Mouse (Mus musculus): ENCODE data around the gene Gm49361. TPM values are rescaled to one million over a fixed set of nuclear protein-coding genes. Genes with fewer than 3 reads are reported as not detected.

The Gm49361 gene
- polyA plus RNA-seq, 1 experiment, result not detected

- DNase-seq (ENCODE audit: low read depth), result no peak
These were observed 124.2 kb downstream of the Gm49361 start for GRCm38 (mm10) chr14:57621699-57622098.

DNA sequence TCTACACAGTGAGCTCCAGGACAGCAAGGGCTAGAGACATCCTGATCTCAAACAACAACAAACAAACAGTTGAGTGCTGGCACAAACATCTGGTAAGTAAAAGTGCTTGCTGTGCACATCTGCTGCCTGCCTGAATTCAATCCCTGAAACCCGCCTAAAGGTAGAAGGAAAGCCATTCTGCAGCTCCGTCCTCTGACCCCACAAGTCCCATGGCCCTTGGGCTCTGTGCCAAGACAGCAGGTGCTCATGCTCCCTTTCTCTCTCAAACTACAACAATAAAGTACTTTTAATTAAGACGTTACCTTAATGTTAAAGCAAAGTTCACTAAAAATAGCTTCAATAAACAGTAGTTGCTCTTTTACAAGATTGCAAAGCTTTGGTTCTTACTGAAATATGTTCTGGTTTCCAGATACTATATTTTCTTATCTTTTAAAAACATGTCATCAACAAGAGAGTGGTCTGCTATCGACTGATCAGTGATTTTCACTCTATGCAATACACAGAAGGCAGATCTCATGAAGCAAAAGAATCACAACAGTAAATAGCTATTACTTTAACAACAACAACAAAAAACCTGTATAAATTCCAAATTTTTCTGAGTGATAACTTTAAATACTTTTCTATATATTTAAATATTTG, 125.2 kb downstream of the Gm49361 start:
- no peak for DNase-seq (ENCODE audit: low read depth)

DNA sequence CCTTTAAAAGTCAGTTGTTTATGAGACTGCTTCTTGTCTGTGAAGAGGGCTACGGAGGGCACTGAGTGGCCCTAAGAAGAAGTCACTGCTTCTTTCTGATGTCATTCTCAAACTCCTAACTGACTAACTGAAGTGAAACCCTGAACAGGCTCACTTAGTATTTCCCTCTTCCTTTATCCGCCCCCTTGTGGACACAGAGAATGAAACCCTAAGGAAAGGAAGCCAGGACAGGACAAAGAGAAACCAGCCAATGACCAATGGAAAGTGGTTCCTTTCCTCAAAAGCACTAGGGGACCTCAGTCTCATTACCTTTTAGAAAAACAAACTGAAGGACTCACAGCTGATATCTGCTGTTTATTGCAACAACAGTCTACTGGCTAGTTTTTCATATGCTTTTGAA, 126.4 kb downstream of the Gm49361 start:
- no peak for DNase-seq (ENCODE audit: low read depth)

DNA sequence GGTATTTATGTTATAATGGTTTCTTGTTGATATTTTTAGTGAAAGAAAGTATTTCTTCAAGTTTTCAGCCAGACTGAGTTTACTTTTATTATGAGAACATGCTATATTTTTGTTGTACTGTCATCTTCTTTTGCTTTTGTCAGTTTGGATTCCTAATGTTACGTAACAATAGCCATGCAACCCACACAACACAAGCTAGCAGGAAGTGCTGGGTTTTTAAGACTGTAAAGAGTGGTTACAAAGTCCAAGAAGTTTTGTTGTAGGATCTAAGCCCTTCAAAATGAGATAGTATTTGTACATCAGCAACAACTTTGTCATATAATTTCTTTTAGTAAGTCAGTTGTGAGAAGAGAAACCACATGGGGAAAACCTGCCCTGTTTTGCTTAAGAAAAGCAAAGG, 128.2 kb downstream of the Gm49361 start:
- no peak for DNase-seq (ENCODE audit: low read depth)

- DNase-seq (ENCODE audit: low read depth), result no peak
These were observed 129.5 kb downstream of the Gm49361 start for GRCm38 (mm10) chr14:57616339-57616965.

DNA sequence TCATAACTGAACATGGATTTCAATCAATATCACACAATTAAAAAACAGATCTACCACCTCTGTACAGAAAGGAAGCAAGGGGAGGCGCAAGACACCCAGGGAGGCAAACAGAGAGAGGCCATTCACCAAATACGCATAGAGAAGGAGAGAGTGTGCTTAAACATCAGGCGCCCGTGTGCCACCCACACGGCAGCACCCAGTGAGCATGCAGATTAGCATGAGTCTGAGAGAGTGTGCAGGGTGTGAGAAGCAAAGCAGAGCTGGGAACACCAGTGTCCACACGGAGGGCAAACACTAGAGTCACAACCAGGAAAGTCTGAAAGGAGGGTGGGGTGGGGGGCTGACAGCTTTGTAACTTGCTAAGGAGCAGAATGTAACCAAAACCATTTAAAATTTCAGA, 130.1 kb downstream of the Gm49361 start:
- no peak for DNase-seq (ENCODE audit: low read depth)

DNA sequence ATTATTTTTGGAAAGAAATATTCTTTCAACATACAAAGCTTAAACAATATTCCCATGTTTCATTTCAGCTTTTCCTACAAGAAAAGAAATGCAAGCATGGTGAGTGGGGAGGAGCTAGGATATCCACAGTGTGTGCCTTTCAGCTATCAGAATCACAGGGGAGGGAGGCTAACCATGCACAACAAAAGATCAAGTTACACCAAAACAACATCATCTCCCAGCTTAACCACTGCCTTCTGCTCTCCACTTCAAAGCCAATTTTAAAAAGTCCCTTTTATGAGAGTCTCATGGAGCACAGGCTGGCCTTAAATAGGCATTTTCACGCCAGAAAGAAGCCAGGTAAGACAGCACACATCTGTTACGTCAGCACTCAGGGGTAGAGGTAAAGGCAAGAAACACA, 134.9 kb downstream of the Gm49361 start:
- DNase-seq (ENCODE audit: low read depth), result no peak

GRCm38 (mm10) chr14:57609816-57610329, 136.0 kb downstream of the Gm49361 start:
- DNase-seq (ENCODE audit: low read depth), result no peak

DNA sequence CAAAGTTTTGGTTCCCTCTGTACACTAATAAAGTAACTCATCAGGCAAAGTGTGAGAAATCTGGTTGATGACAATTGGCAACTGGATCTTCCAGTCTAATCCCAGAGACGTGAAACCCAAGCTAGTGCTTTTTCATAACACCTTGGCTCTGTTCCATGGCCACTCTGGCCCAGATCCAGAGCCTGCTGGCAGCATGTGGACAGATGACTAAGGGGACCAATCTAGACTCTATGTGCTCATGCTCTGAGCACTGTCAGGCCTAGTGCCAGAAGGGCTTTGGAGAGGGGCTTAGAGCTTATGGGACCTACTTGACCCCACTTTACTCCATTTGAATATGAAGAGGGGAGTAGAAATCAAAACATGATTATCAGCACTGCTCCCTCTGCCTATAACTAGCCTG, 138.4 kb downstream of the Gm49361 start:
- peak; percentile 70 for DNase-seq (ENCODE audit: low read depth)

- DNase-seq (ENCODE audit: low read depth), result no peak
These were observed 139.1 kb downstream of the Gm49361 start for GRCm38 (mm10) chr14:57606663-57607365.

DNA sequence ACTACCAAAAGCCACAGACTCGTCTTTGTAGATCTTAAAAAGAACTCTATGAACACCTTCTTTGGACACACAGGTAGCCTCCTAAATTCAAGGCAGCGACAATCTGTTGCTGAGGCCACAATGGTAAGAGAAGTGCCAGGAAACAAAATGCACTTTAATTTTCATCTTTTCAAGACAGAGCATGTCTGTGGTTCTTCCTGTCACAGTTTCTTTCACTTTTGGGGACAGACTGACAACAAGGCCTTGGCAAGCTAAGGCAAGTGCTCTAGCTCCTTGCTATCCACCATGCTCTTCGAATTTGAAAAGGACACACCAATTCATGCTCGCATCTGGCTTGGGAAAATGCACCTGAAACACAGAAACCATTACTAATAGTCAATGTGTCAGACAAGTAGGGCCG, 152.6 kb downstream of the Gm49361 start:
- no peak for DNase-seq (ENCODE audit: low read depth)

Other genes starting within 250 kb of the Gm49361 start
- 9.1 and 10.8 TPM in 2 replicates for gene Il17d, start 221.3 kb downstream of the Gm49361 start, polyA plus RNA-seq (2012; rRNA removed)
- gene Eef1akmt1, start 174.5 kb downstream of the Gm49361 start, polyA plus RNA-seq (2012; rRNA removed), result 16.7 and 31.8 TPM in 2 replicates
- gene Xpo4, start 80.7 kb downstream of the Gm49361 start, polyA plus RNA-seq (2012; rRNA removed), result 3.9 and 4.0 TPM in 2 replicates
- 22.0 and 26.1 TPM in 2 replicates for gene Lats2, start 12.3 kb upstream of the Gm49361 start, polyA plus RNA-seq (2012; rRNA removed)
- 4.8 and 6.8 TPM in 2 replicates for gene Sap18, start 52.1 kb upstream of the Gm49361 start, polyA plus RNA-seq (2012; rRNA removed)
- 0.69 and 0.80 TPM in 2 replicates for gene Ska3, start 80.1 kb upstream of the Gm49361 start, polyA plus RNA-seq (2012; rRNA removed)
- 61.2 and 89.7 TPM in 2 replicates for gene Mrpl57, start 80.1 kb upstream of the Gm49361 start, polyA plus RNA-seq (2012; rRNA removed)
- 10.9 and 14.7 TPM in 2 replicates for gene Zdhhc20, start 144.2 kb upstream of the Gm49361 start, polyA plus RNA-seq (2012; rRNA removed)

All from gonadal fat pad, adult 2 months (tissue).